Mouse (Mus musculus) kidney, adult 2 months (tissue): ENCODE results near the gene Scgb2b18. TPM values are rescaled to one million over a fixed set of nuclear protein-coding genes. Genes with fewer than 3 reads are reported as not detected.
"Not testable (repeated sequence)": the region's sequence is repeated elsewhere in the genome, so short reads cannot be mapped to it uniquely, and the experiment has no call there.

Experiments
- DNase-seq: peaks from one replicate; pipeline ENCODE4 v3.0.0; 2021
- H3K27ac ChIP-seq: fragments of 200-500 bp; 2 replicates; pipeline ENCODE4 v1.5.1; 2012; ENCODE audit warnings: low read depth, low read length, control low read depth, inconsistent platforms; ENCODE audit not compliant: insufficient read depth
- H3K27me3 ChIP-seq: fragments of 200-500 bp; replicated peaks from 2 replicates; pipeline ENCODE4 v1.6.1; 2012; ENCODE audit warnings: mild to moderate bottlenecking, moderate library complexity, low read length, inconsistent platforms; ENCODE audit not compliant: control insufficient read depth, insufficient read depth
- H3K36me3 ChIP-seq: fragments of 200-500 bp; 2 replicates; pipeline ENCODE4 v1.6.1; 2012; ENCODE audit warnings: mild to moderate bottlenecking, moderate library complexity, low read length, inconsistent platforms; ENCODE audit not compliant: control insufficient read depth, insufficient read depth
- H3K4me1 ChIP-seq: fragments of 200-500 bp; 2 replicates; pipeline ENCODE4 v1.6.1; 2011; ENCODE audit warnings: low read length; ENCODE audit not compliant: control insufficient read depth, insufficient read depth
- H3K4me3 ChIP-seq: fragments of 200-500 bp; 2 replicates; pipeline ENCODE4 v1.5.1; 2011; ENCODE audit warnings: mild to moderate bottlenecking, low read depth, low read length, control low read depth; ENCODE audit not compliant: insufficient read depth
- WGBS: fragments of 180-500 bp; shearing (Covaris S2); methylation state at CpG from one replicate; pipeline ENCODE4 v1.1.7; 2018; 5-methylcytosine and 5-hydroxymethylcytosine counted together
- polyA plus RNA-seq: library from polyadenylated mRNA; depleted of rRNA; stranded (reverse); fragments of >200 nt; gene quantifications from 2 replicates; pipeline ENCODE4 v1.2.3, GENCODE M21; 2012; rRNA removed

The Scgb2b18 gene
- not detected in 2 replicates for polyA plus RNA-seq

DNA sequence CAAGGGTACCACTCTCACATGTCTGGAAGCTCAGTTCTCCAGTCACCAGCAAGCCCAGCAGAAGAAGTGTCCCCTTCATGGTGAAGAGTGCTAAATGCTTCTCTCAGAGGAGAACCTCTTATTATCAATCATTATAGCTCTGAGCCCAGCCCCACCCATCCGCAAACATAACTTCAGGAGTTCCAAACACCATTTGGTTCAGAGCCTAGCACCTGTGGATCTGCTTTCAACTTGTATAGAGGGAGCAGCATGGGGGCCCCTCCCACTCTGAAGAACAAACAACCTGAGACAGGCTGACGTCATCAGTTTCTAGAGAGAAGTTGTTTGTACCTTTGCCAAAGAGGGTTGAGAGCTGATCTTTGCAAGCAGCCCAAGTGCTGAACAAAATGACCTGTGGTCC is at the start of gene Scgb2b18:
TSS of gene Scgb2b18 (minus strand) at position 101 of the 400 bp plus-strand sequence.
- not testable (repeated sequence) for H3K36me3 ChIP-seq, H3K4me1 ChIP-seq, H3K4me3 ChIP-seq, H3K27ac ChIP-seq, H3K27me3 ChIP-seq, DNase-seq
- 75% methylated on average over 2 of the region's 2 CpGs for WGBS

DNA sequence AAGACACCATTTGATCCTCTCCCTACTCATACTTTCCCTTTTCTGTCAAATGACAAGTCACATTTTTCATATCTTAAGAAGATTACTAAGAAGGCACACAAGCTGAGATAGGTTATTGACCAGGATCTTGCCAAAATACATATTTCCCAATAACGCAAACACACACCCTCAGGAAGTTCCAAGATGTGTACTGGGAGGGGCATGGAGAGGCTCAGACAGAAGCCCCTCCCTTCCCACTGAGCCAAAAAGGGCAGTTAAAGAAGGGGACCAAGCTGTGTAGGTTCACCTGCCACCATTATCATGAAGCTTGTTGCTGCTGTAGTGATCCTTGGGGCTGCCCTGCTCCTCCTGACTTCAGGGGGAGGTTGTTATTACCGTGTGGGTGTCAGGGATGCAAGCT is 11.6 kb upstream of the Scgb2b18 start, which contains the start of gene Scgb1b18:
TSS of gene Scgb1b18 (plus strand) at position 301 of the 400 bp plus-strand sequence.
- H3K4me3 ChIP-seq, H3K4me1 ChIP-seq, H3K27me3 ChIP-seq, DNase-seq, H3K36me3 ChIP-seq, H3K27ac ChIP-seq: not testable (repeated sequence)
- no CpG with 5 or more reads among the region's 2 CpGs for WGBS

Other genes with a start within 250 kb of the Scgb2b18 start
- not detected in 2 replicates for gene Scgb2b17, start 117.3 kb downstream of the Scgb2b18 start, polyA plus RNA-seq
- not detected in 2 replicates for gene Scgb1b17, start 110.4 kb downstream of the Scgb2b18 start, polyA plus RNA-seq
- gene Scgb1b18, start 11.7 kb upstream of the Scgb2b18 start, polyA plus RNA-seq = not detected in 2 replicates
- not detected in 2 replicates for gene Scgb2b19, start 106.5 kb upstream of the Scgb2b18 start, polyA plus RNA-seq
- not detected in 2 replicates for gene Scgb1b19, start 113.4 kb upstream of the Scgb2b18 start, polyA plus RNA-seq
- gene Scgb2b20, start 192.5 kb upstream of the Scgb2b18 start, polyA plus RNA-seq = not detected in 2 replicates
- not detected in 2 replicates for gene Scgb1b20, start 199.4 kb upstream of the Scgb2b18 start, polyA plus RNA-seq